Comparison of ENCODE assay signal across 28 mouse cellular contexts in the genomic region with DNA sequence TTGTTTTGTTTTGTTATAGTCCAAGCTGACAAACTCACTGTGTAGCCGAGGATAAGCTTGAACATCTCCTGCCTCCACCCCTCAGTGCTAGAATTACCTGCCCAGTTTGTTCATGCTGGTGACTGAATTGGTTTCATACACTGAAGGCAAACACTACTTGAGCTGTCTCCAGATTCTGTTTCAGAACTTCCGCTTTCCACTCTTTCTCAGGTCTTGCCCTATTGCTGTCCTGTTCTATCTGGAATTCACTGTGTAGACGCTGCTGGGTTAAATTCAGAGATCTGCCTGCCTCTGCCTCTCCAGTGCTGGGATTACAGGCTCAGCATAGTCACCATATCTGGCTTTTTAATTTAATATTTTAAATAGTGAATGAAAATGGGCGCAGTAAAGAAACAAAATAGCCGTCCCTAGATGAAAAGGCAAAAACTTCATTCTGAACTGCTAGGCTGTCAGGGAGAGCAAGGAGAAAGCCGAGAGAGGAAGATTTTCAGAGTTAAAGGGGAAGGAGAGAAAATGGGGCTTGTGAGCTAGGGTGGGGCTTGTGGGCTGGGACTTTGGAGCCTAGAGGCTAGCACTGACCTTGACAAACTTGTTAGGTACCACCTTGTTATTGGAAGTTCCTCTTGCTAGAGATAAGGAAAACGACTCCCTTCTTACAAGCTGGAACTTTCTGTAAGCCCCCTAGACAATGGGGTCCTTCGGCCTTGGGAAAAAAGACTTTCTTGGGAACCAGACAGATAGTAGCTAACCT. TPM values are rescaled to one million over a fixed set of nuclear protein-coding genes. Genes with fewer than 3 reads are reported as not detected.
DNase-seq lines count a peak whose midpoint lies in the region; ATAC-seq and TF ChIP-seq lines count a peak whose summit lies in the region.
"Had no signal": no experiment of that assay in that cellular context is flagged by ENCODE, and none has a peak within 500 bp of the region (broad histone marks: within the 10 kb centered on the region; RNA-seq: fewer than 3 reads in every experiment).

No protein-coding gene starts in this region.

- TF ChIP-seq CTCF in liver, postnatal 0 days (IDR thresholded peaks at IDR 0.05; ENCODE audit: low read depth): no peak
- no peak for TF ChIP-seq CTCF in olfactory bulb, adult 2 months (IDR thresholded peaks at IDR 0.05; ENCODE audit: insufficient read depth, low read depth, low read length)

- WGBS in liver, postnatal 0 days (ENCODE audit: insufficient replicate concordance): 59% methylated on average over 8 of the region's 8 CpGs
- whole genome bisulfite sequencing in liver, embryonic 12.5 days (ENCODE audit: insufficient replicate concordance): 52% methylated on average over 8 of the region's 8 CpGs
- WGBS in olfactory bulb, adult 2 months: 82% methylated on average over 8 of the region's 8 CpGs
- 71% methylated on average over 8 of the region's 8 CpGs for WGBS in heart, embryonic 12.5 days

- no peak overlapping the region for H3K4me3 ChIP-seq in liver, postnatal 0 days (ENCODE audit: low read depth, low read length)
- H3K4me3 ChIP-seq in liver, embryonic 12.5 days: no peak overlapping the region
- H3K4me3 ChIP-seq in olfactory bulb, adult 2 months (ENCODE audit: insufficient read depth, low read depth, low read length): no peak overlapping the region
- no peak overlapping the region for H3K4me3 ChIP-seq in heart, embryonic 12.5 days
- H3K4me3 ChIP-seq: erythroblast, embryonic 14.5 days; heart, adult 2 months; heart, embryonic 13.5 days; hindbrain, embryonic 10.5 days; liver, embryonic 15.5 days; lung, embryonic 15.5 days; neural tube, embryonic 15.5 days had no signal

- H3K27ac ChIP-seq in liver, postnatal 0 days (ENCODE audit: low read depth): peak overlapping the region; percentile 29; the same call in 1 of the 2 replicates
- H3K27ac ChIP-seq in liver, embryonic 12.5 days: no peak overlapping the region
- 0 out of 2 replicates have a peak overlapping the region, but pooled peaks have one; percentile 38 for H3K27ac ChIP-seq in olfactory bulb, adult 2 months (ENCODE audit: insufficient read depth, low read depth, low read length)
- H3K27ac ChIP-seq in heart, embryonic 12.5 days (ENCODE audit: poor library complexity, severe bottlenecking): no peak overlapping the region
- H3K27ac ChIP-seq: heart, adult 2 months; heart, embryonic 13.5 days; hindbrain, embryonic 10.5 days; liver, embryonic 15.5 days; lung, embryonic 15.5 days; neural tube, embryonic 15.5 days had no signal

- no peak overlapping the region for H3K4me2 ChIP-seq in liver, postnatal 0 days (ENCODE audit: low read depth, low read length)
- H3K4me2 ChIP-seq in liver, embryonic 12.5 days: no peak overlapping the region
- H3K4me2 ChIP-seq in heart, embryonic 12.5 days: no peak overlapping the region
- H3K4me2 ChIP-seq: heart, embryonic 13.5 days; liver, embryonic 15.5 days; lung, embryonic 15.5 days; neural tube, embryonic 15.5 days had no signal

- H3K27me3 ChIP-seq in liver, postnatal 0 days (ENCODE audit: insufficient read depth, low read length): no peaks in the 10 kb centered on the region
- no peaks in the 10 kb centered on the region for H3K27me3 ChIP-seq in liver, embryonic 12.5 days (replicated peaks)
- H3K27me3 ChIP-seq in heart, embryonic 12.5 days (replicated peaks): no peaks in the 10 kb centered on the region
- H3K27me3 ChIP-seq: heart, embryonic 13.5 days; liver, embryonic 15.5 days; lung, embryonic 15.5 days; neural tube, embryonic 15.5 days had no signal

- H3K9me3 ChIP-seq in liver, postnatal 0 days (ENCODE audit: low read length): no peaks in the 10 kb centered on the region
- H3K9me3 ChIP-seq in liver, embryonic 12.5 days (replicated peaks): 0 out of 2 replicates have a peak, but pooled peaks cover 4% of the 10 kb centered on the region
- no peaks in the 10 kb centered on the region for H3K9me3 ChIP-seq in heart, embryonic 12.5 days (replicated peaks)
- H3K9me3 ChIP-seq: heart, embryonic 13.5 days; hindbrain, embryonic 10.5 days; liver, embryonic 15.5 days; lung, embryonic 15.5 days; neural tube, embryonic 15.5 days had no signal

- no peak overlapping the region for H3K9ac ChIP-seq in liver, postnatal 0 days (replicated peaks)
- H3K9ac ChIP-seq in liver, embryonic 12.5 days: no peak overlapping the region
- no peak overlapping the region for H3K9ac ChIP-seq in heart, embryonic 12.5 days
- H3K9ac ChIP-seq: heart, embryonic 13.5 days; liver, embryonic 15.5 days; lung, embryonic 15.5 days; neural tube, embryonic 15.5 days had no signal

- TF ChIP-seq POLR2A in olfactory bulb, adult 2 months (IDR thresholded peaks at IDR 0.05; ENCODE audit: insufficient read depth, low read depth, low read length): no peak

- 0 out of 2 replicates have a peak, but pooled peaks cover 2% of the 10 kb centered on the region for H3K36me3 ChIP-seq in liver, postnatal 0 days (replicated peaks; ENCODE audit: insufficient read depth, low read length)
- H3K36me3 ChIP-seq in liver, embryonic 12.5 days: peaks cover 13% of the 10 kb centered on the region
- H3K36me3 ChIP-seq in heart, embryonic 12.5 days: peaks cover 10% of the 10 kb centered on the region; the same call in 1 of the 2 replicates
- H3K36me3 ChIP-seq: liver, embryonic 15.5 days; lung, embryonic 15.5 days; neural tube, embryonic 15.5 days had no signal

- TF ChIP-seq EP300 in liver, postnatal 0 days (IDR thresholded peaks at IDR 0.05; ENCODE audit: low read depth): no peak

- DNase-seq in liver, postnatal 0 days: no peak
- DNase-seq in ES-CJ7 (ENCODE audit: low read depth, low spot score): peak; percentile 55
- no peak for DNase-seq in embryo, embryonic 11 days
- DNase-seq: adrenal gland, postnatal 14 days; cerebellum, adult 11 months; cerebellum, adult 9-11 months; gastrocnemius, postnatal 25 days; heart, adult 2 months; heart, postnatal 10 days; kidney, adult 9 months; kidney, postnatal 10 days; layer of hippocampus, adult 9-11 months; liver; midbrain, embryonic 14.5 days; right cerebral cortex, adult 18-20 months; spleen, adult 18-20 months; thymus, postnatal 36 days had no signal

- ATAC-seq in liver, postnatal 0 days: no peak
- no peak for ATAC-seq in liver, embryonic 12.5 days
- ATAC-seq in hematopoietic stem cell, adult 5-6 weeks (replicated peaks in 1 of 2; ENCODE audit: insufficient read depth in 1 of 2, low FRiP score in 2 of 2, low TSS enrichment in 1 of 2, low read depth in 1 of 2, poor library complexity in 2 of 2, severe bottlenecking in 2 of 2): peak; percentile 53 to 57; a peak in 3 of 4 replicates
- no peak for ATAC-seq in heart, embryonic 12.5 days (ENCODE audit: insufficient number of reproducible peaks, low FRiP score)
- ATAC-seq: hindbrain, embryonic 16.5 days had no signal

- H3K4me1 ChIP-seq in liver, postnatal 0 days (ENCODE audit: insufficient read depth): peaks cover 21% of the 10 kb centered on the region
- peaks cover 68% of the 10 kb centered on the region for H3K4me1 ChIP-seq in liver, embryonic 12.5 days
- peaks cover 27% of the 10 kb centered on the region for H3K4me1 ChIP-seq in olfactory bulb, adult 2 months (ENCODE audit: control insufficient read depth, insufficient read depth, low read length)
- H3K4me1 ChIP-seq in heart, embryonic 12.5 days (replicated peaks): peaks cover 41% of the 10 kb centered on the region

RNA-seq across cellular contexts. Expression of gene Znrf1, which starts 9.7 kb away (rescaled TPM):
- 6.3 and 7.2 TPM in 2 replicates for polyA plus RNA-seq in liver, postnatal 0 days (2015; fragmentation: Nextera tagmentation; extraction: Ambion mirVana)
- polyA plus RNA-seq in liver, embryonic 12.5 days (2016; fragmentation: Nextera tagmentation; extraction: Ambion mirVana): 17.3 and 18.3 TPM in 2 replicates
- 57.9 and 116 TPM in 2 replicates for total RNA-seq in hematopoietic stem cell, adult 5-6 weeks (2017)
- polyA plus RNA-seq in olfactory bulb, adult 2 months (2012; ENCODE audit: insufficient read depth, insufficient read length, low replicate concordance, missing spikeins): 177 TPM in 1 of 2 replicates, not detected in the other
- polyA plus RNA-seq in heart, embryonic 12.5 days (2016; fragmentation: Nextera tagmentation; extraction: Ambion mirVana): 33.1 and 35.1 TPM in 2 replicates

RNA-seq across cellular contexts. Expression of gene Wdr59, which starts 23.7 kb away (rescaled TPM):
- 0.77 and 0.92 TPM in 2 replicates for polyA plus RNA-seq in liver, postnatal 0 days (2015; fragmentation: Nextera tagmentation; extraction: Ambion mirVana)
- 2.8 and 3.1 TPM in 2 replicates for polyA plus RNA-seq in liver, embryonic 12.5 days (2016; fragmentation: Nextera tagmentation; extraction: Ambion mirVana)
- total RNA-seq in hematopoietic stem cell, adult 5-6 weeks (2017): 3.9 and 5.6 TPM in 2 replicates
- polyA plus RNA-seq in olfactory bulb, adult 2 months (2012; ENCODE audit: insufficient read depth, insufficient read length, low replicate concordance, missing spikeins): not detected in 2 replicates
- 4.7 and 4.9 TPM in 2 replicates for polyA plus RNA-seq in heart, embryonic 12.5 days (2016; fragmentation: Nextera tagmentation; extraction: Ambion mirVana)

Comparison
In these comparisons a context has a peak if more than half of its experiments do, and no peak if none do; other contexts are left out.
1. H3K27ac ChIP-seq: peak in liver, postnatal 0 days (single experiment) and olfactory bulb, adult 2 months (single experiment); none in liver, embryonic 12.5 days (single experiment) and heart, embryonic 12.5 days (single experiment).
2. ATAC-seq: peak in hematopoietic stem cell, adult 5-6 weeks (2 of 2); none in liver, postnatal 0 days (single experiment), liver, embryonic 12.5 days (single experiment) and heart, embryonic 12.5 days (single experiment).